Mouse (Mus musculus) spleen, postnatal 4 days (tissue): ENCODE data around the gene B4galt4.

Source experiments
- DNase-seq, 2 experiments: peaks; one replicate each; pipeline ENCODE4 v3.0.0; 2022; ENCODE audit warnings: low spot score in 2 of 2

The B4galt4 gene

DNA sequence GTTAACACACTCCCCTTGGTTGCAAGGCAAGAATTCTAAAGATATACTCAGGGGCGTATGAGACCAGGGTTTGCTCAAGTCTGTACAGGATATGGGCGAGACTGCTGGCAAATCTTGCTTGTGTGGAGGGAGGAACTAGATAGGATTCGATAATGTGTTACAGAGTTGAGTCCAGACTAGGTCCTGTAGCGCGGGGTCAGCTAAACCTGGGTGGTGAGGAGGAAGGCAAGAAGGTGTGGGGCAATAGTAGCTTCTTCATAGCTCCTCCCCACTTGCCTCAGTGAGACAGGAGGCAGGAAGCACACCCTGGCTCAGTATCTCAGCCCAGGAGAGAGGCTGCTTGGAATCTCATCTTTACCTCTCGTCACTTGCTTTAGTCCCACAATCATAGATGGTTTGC lies 12.9 kb upstream of the B4galt4 start:
- no peak for DNase-seq

DNA sequence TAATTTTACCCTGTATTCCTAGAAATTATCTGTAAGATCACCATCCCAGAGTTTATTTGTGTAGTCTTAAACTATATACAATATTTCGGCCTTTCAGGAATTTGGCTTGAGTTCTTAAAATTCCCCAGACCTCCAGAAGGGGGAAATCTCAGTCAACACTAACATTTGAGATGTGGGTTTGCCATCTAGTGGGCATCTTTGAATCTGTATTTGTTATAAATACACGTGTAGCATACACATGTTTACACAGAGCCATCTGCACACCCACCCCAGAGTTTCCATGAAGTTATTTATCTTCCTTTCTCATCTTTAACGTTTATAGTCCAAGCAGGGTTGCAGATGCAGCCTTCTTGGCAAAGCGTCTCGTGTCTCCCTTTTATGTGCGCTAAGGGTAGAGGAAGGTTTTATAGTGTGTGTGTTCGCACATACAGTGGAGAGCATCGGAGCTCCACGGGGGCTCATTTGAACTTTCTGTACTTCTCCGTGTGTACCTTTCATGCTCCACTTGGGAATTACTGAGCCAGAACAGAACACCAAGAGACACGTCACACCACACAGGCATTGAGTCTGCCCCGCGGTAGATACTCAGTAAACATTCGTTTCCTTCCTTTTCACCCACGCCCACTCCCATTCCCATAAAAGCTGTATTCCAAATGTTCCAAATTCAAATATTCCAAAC lies 12.3 kb upstream of the B4galt4 start:
- no peak for DNase-seq

DNA sequence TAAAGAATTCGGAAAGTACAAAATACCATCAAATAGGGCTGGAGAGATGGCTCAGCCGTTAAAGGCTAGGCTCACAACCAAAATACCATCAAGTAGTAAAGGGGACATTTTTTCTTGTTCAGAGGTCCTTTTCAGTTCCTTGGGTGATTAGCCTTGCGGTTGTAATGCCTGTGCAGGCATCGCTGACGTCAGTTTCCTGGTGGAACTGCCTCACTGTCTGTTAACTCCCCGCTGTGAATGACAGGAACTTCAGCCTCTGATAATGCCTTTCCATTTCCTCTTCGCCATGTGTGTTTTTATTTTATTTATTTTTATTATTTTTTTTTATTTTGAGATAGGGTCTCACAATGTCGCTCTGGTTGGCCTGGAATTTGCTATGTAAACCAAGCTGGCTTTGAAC lies 11.1 kb upstream of the B4galt4 start:
- no peak for DNase-seq

DNA sequence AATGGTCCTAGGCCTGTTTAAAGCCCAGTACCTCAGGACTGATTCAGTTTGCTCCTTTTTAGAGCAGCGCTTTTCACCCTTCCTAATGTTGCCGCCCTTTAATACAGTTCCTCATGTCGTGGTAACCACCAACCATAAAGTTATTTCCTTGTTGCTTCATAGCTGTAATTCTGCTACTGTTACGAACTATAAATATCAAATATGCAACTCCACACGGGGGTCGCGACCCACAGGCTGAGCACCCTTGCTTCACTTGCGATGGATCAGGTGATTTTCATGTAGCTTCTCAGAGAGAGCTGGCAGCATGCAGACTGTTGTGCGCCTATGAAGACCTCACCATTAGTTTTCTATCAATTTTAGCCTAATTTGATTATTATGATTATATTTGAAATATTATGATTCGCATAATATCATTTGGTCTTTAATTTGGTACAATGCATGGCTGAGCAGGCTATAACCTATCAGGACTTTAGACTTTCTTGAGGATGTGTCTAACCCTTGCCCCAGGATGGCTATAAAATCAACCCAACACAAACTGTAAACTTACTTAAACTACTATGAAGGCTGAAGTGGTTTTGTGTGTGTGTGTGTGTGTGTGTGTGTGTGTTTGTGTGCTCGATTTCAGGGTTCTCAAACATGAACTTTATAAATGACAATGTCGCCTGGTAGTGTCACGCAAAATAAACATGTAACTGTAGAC lies 710 bp upstream of the B4galt4 start:
- no peak for DNase-seq

DNA sequence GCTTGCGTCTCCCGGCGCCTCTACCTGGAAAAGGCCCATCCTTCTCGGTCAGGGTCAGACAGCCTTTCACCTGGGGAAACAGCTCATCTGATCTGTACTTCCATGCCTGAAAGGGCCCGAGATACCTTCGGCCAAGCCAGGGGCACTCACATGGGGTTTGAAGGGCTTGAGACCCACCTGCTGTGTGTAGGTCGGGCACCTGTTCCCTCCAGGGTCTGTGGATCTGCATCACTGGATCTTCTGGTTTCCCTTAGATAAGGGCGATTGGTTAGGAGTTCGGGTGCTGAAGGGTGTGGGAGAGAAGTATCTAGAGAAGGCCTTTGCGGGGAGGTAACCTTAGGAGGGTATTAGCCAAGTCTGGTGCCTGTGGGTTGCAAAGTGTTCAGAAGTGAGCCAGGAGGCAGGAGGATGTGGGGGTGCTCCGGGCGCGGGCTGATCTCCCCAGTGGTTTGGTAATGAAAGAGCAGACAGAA lies 631 bp downstream of the B4galt4 start:
- DNase-seq, result no peak

DNA sequence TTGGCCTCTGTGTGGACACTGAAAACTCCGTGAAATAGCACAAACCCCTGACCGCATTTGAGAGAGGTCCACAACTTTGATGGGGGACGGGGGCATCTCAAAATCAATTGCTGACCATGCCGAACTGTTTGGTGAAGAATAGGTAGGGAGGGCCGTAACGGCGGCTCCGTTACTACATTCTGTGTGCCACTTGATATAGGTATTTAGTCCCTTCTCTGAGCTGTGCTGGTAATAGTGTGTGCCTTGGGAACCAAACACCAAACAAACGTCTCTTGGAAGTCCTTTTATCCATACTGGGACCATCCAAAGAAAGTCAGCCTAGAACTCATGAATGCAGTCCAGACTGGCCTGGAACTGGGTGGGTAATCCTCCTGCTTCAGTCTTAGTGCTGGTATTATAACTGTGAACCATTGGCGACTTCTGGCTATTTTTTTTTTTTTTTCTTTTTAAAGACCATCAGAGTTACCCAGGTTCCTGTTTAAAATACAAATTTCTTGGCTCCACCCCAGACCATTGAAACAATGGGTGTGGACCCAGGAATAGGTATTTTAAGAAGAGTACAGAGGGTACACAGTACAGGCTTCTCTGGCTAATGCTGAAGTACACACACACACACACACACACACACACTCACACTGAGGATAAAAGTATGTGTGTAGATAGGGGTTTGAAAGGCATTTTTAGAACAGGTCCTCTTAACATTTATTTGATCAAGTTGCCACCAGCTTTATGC lies 2.0 kb downstream of the B4galt4 start:
- DNase-seq, result no peak

DNA sequence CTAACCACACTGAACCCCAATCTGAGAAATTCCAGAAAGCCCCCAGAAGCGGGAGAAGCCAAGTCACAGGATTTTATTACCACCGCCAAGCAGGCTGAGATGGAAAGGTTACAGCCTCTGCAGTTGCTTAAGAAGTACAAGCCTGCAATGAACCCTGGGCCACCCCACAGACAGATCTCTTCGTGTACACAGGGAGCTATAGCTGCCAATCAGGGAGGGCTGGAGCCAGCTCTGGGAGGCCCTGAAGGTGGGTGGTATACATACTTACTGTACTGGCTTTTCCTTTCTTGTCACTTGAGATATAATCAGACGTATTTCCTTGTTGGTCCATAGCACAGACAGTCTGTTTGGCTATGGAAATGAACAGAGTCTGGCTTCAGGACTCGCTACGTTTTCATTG lies 8.7 kb downstream of the B4galt4 start:
- DNase-seq, result no peak

DNA sequence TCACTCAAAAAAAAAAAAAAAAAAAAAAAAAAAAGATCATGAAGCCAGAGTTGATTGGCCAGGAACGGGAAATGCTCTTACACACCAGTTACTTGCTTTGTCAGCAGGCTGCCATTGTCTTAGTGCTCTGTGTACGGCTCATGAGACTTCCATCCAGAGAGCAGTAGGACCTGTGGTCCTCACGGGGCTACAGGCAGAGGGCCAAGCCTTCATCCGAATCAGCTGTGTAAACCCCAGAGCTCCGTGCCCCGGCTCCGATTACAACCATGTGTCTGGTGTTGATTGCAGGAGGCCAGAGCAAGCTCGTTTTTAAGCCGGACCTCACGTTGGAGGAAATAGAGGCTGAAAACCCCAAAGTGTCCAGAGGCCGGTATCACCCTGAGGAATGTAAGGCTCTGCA lies 11.6 kb downstream of the B4galt4 start:
- no peak for DNase-seq

DNA sequence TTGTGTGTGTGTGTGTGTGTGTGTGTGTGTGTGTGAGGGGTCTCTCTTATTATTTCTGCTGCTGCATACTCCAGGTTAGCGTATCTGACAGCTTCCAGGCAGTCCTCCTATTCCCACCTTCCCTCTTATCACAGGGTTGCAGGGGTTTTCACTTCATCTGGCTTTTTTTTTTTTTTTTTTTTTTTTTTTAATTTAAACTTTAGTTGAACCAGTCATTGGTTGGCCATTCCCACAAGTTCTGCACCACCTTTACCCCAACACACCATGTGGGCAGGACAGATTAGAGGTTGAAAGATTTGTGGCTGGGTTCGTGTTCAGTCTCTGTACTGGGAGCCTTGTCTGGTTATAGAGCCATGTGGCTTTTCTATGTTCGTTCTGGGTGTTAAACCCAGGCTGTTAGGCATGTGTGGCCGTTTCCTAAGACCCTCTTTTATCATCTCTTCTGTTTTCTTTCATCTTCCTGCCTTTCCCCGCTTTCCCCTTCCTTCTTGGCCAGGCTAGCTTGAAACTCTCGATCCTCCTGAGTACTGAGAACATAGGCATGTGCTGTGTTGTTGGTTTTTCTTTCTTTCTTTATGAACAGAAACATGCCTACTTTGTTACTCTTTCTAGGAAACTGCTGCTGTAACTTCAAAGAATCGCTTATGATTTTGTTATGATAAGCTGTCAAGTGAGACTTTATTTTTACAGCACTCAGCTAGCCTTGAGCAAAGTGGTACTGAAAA lies 13.6 kb downstream of the B4galt4 start:
- DNase-seq, result no peak

DNA sequence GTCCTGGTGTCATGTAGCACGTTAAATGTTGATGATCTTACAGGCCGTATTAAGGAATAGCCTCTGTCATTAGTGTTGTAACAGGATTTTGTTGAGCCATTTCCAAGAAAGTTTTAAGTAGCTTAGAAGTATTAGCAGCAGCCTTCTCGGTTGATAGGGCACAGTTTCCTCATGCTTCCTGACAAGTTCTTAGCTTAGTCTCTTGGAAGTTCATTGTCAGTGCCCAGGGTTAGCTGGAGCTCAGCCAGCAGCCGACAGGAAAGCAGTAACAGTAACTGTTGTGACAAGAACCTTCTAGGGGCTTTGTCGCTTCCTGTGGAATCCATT lies 14.1 kb downstream of the B4galt4 start:
- no peak for DNase-seq

DNA sequence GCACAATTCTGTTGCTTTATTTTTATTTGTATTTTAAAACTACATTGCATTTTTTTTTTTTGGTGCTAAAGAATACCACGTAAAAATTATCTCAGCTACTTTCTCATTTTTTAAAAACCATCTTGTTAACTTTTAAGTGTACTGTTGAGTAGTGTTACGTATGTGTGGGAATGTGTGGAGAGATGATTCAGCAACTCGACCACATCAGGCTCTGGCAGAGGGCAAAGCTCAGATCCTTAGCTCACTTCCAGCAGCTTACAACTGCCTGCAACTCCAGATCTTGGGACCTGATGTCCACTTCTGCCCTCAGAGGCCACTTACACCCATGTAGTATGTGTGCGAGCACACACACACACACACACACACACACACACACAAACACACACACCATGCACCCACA lies 14.5 kb downstream of the B4galt4 start:
- DNase-seq, result no peak

DNA sequence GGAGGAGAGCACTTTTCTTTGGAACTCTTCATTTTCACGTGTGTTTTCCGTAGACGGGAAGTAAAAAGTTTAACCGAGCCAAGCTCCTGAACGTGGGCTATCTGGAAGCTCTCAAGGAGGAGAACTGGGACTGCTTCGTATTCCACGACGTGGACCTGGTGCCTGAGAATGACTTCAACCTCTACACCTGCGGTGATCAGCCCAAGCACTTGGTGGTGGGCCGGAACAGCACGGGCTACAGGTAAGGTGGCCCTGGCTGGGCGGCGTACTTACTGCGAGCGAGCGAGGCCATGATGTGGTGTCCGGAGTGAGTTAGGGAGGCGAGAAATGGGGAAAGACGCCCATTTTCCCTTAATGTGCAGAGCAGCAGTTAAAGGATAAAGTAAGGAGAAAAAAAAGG lies 15.6 kb downstream of the B4galt4 start:
- DNase-seq, result no peak

DNA sequence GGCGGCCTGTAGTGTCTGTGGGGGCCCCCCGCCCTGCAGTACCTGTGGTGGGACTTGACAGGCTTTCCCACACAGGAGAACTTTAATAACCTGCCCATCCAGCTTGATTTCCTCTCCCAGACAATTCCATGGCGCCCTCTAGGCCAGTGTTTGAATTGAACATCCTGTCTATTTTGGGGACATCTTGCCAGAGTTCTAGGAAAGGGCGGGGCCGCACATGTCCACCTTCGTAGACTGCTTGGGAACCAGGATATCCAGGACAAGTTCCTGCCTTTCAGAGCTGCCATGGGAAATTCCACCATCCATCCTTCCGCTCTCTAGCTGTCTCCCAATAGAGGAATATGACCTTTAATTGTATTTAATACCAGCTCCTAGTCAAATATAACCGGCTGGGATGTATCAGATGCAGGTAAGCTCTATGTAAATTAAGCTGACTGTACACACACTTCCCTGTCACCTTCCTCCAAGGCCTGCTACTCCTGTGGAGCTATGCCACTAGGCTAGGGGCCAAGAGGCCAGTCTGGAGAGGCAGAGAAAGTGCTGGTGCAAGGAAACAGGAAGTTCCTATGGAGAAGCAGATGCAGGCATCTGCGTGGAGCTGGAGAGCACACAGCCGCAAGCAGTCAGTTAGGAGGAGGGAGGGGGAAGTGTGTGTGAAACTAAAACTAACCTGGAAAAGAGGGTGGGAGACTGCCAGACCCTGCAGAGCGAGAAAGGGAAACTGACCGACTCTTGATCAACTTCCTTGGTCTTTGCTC lies 16.2 kb downstream of the B4galt4 start:
- no peak for DNase-seq

DNA sequence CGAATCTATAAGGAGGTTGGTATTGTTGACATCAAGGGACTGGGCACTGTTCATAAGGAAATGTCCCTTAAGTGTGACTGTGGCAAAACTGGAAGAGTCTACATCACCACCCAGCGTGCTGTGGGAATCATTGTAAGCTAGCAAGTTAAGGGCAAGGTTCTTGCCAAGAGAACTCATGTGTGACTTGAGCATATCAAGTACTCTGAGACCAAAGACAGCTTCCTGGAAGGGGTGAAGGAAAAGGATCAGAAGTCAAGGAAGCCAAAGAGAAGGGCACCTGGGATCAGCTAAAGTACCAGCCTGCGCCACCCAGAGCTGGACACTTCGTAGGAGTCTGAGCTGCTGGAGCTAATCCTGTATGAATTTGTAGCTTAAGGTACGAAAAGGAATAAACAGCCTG lies 18.2 kb downstream of the B4galt4 start:
- no peak for DNase-seq

DNA sequence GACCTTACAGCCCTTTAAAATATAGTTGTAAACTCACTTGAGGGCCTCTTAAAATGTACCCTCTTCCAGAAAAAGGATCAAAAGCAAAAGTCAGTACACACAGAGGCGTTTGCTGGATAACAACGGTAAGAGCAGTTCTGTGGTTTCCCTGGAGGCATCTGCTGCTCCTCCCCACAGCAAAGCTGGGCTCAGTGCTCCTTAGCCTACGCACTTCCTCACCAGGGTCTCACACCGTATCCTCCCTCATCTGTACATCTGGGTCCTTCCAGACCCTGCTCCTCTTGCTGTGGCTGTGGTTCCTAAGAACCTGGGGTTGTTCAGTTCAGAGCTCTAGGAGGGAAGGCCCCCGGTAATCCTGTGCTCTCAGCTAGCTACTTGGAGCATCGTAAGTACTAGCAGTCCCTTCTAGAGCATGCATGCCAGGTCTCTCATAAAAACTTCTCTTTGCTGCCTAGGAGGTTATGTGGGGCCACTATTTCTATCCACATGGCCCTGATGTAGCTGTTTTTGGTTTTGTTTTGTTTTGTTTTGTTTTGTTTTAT lies 18.8 kb downstream of the B4galt4 start:
- no peak for DNase-seq

DNA sequence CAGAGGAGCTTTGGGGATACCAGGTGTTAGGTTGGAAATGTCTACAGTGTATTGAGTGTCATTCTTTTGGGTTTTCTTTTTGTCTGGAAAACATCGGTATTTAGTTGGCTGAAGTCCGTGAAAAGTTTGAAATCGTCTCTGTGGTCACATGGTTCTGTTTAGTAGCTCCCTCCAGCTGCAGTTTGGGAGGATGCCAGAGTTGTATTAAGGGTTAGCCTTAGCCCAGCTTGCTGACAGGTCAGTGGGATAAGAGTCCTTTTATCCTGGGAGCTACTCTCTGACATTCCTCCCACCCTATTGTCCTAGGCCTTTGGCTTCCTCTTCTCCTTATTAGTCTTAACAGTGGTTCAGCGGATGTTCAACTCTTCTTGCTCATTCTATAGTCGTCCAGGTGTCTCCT lies 19.9 kb downstream of the B4galt4 start:
- no peak for DNase-seq

DNA sequence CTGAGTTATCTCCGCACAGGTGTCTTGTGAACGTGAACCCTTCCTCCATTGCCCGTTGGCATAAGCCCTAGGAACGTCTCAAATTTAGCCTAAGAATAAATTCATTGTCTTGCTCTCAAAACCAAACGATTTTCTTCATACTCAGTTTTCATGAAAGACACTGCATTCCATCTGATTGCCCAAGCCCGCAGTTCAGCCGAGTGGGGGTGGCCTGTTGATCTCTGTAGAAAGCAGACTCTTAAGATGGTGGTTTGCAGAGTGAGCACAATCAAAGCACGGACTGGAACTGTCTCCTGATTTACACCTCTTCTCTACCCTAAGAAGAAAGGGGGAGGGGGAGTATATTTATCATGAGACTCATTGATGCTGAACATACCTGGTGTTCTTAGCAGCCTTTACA lies 20.3 kb downstream of the B4galt4 start:
- DNase-seq, result no peak

DNA sequence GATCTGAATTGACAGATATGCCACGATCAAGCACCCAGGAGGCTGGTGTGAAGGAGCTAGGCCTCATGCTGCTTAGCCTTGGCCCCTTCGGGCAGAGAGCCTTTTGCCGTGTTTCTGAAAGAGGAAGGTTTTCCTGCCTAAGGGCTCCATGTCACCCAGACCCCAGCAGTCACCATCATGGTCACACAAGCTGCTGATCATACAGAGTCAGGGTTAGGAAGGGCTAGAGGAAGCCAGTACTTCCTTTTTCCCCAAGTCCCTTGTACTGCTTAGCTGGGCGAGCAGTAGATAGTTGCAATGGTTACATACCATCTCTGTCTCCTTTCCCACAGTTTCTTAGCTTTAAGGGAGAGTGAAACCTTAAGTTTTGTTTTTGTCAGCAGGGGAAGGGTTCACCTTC lies 21.4 kb downstream of the B4galt4 start:
- no peak for DNase-seq

DNA sequence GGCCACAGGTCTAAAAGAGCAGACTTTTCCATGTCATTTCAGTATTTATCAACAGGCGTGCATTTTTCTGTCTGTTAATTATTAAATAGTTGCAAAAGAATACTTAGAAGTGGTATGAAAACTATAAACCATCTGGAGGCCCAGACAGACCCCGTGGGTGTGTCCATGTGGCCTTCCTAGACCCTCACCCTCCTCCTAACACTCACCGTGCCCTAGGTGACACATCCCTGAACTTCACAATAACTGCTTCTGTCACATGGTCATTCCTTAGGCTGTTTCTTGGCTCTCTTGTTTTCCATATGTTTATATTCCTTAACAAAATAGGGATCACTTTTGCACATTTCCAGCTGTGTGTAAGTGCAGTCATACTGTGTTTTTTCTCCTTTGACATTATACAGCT lies 24.6 kb downstream of the B4galt4 start:
- no peak for DNase-seq

DNA sequence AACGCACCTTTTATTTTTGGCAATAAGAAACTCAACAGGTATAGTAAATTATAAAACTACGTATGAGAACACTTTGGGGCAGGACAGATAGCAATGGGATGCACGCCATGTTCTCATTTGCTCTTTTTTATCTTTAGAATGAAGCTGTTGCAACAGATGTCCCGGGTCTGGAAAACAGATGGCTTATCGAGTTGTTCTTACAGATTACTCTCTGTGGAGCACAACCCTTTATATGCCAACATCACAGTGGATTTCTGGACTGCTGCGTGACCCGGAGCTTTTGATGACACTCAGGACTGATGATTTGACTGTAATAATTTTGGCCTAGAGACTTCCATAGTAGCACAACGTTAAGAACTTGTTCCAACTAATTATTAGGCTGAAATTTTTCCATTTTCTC lies 25.7 kb downstream of the B4galt4 start:
- no peak for DNase-seq

DNA sequence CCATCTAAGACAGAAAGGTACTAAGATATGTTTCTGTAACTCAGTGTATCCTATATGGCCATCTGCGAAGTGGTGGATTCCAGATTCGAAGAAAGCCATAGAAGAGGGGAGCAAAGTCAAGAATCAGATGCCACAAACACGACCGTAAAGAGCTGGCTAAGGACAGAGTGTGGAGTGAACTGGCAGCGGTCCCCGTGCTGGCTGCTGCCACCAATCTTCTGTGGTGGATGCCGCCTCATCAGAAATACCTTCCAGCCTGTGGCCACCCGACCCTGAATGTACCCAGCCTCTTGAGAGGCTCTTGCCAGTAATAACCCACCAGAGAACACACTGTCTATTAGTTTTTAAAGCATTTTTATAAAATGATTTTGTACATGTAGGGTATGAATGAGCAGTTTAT lies 26.3 kb downstream of the B4galt4 start:
- no peak for DNase-seq
